Mouse (Mus musculus) lung, adult 2 months (tissue): Measurements from ENCODE around the gene Gm28051.

Experiments used
- CTCF ChIP-seq: fragments of 200-500 bp; IDR thresholded peaks from 2 replicates; pipeline ENCODE4 v1.5.1; 2011; ENCODE audit warnings: mild to moderate bottlenecking, low read length, control low read depth; ENCODE audit not compliant: insufficient read depth
- POLR2A ChIP-seq: fragments of 200-500 bp; IDR thresholded peaks from 2 replicates; pipeline ENCODE4 v1.6.1; 2011; ENCODE audit warnings: low read depth, mild to moderate bottlenecking, control low read depth, low read length, borderline replicate concordance; ENCODE audit errors: extremely low read depth

DNA sequence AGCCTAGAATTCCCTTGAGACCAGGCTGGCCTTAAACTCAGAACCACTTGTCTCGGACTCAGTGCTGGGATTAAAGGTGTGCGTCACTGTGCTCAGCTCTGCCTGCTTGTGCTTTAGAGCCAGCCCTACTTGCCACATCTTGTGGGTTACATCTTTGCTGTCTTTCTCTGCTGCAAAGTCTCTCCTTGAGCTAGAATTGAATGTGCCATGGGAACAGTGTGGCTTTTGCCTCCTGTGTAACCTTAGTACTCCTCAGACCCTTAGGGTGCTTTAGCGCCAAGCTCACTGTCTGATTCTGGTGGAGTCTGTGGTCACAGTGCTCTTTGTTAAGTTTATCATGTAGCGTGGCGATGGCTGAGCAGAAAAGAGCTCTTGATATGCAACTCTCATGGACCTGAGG, 15.1 kb upstream of the Gm28051 start:
- TF ChIP-seq POLR2A (no peak), CTCF (no peak)
